Mouse (Mus musculus): ENCODE results near the gene Ppp2r5c. TPM values are rescaled to one million over a fixed set of nuclear protein-coding genes. Genes with fewer than 3 reads are reported as not detected.

Ppp2r5c gene
- polyA plus RNA-seq, 1 experiment from 2014 or later, result 55.5 TPM

DNA sequence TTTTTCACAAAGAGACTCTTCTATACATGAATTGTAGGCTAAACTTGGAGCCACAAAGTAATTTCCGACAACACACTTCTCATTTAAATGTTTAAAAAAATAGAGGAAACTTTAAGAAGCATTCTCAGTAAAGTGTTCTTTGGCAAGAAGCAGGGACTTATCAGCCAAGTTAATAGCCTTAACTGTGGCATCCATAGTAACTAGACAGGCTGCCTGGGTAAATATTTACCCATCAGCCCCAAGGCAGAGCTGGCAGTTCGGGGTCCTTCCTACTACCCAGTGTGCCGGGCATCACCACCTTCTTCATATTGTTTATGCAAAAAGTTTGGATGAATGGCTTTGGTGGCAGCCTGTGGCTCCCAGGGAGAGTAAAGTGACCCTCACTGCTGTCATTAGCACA is 50.1 kb downstream of the Ppp2r5c start:
- peaks cover 37% of the 10 kb centered on the region for H3K4me1 ChIP-seq (ENCODE audit: insufficient read depth)
- H3K36me3 ChIP-seq (replicated peaks; ENCODE audit: insufficient read depth, low read length), result no peaks in the 10 kb centered on the region
- no peak overlapping the region for H3K27ac ChIP-seq (ENCODE audit: low read depth)
- TF ChIP-seq CTCF (IDR thresholded peaks at IDR 0.05; ENCODE audit: low read depth) (no peak), EP300 (IDR thresholded peaks at IDR 0.05; ENCODE audit: low read depth) (no peak)
- H3K4me3 ChIP-seq (ENCODE audit: low read depth, low read length), result no peak overlapping the region
- WGBS (ENCODE audit: insufficient replicate concordance), result 61% methylated on average over 3 of the region's 3 CpGs
- H3K9me3 ChIP-seq (ENCODE audit: low read length), result no peaks in the 10 kb centered on the region
- DNase-seq (no peak), ATAC-seq (no peak)
- no peak overlapping the region for H3K4me2 ChIP-seq (ENCODE audit: low read depth, low read length)
- H3K27me3 ChIP-seq (ENCODE audit: insufficient read depth, low read length), result no peaks in the 10 kb centered on the region
- no peak overlapping the region for H3K9ac ChIP-seq (replicated peaks)

DNA sequence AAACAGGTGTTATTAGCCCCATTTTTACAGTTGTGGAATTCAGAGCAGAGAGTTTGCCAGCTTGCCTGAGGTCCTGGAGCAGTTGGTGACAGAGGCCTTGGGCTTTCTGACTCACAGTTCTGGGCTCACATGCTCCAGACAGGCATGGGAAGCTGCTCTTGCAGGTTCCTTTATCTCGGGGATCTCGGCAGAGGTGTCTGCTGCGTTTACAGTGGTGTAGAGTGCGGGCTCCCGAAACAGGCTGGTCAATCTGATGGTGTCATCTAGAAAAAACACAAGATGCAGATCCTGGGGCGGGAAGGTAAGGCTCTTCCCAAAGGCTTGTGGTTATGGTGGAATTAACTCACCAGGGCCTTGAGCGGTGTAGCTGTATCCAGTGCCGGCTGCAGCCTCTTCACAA is 50.6 kb downstream of the Ppp2r5c start:
- Histone ChIP-seq H3K27ac (ENCODE audit: low read depth) (no peak overlapping the region), H3K36me3 (replicated peaks; ENCODE audit: insufficient read depth, low read length) (no peaks in the 10 kb centered on the region), H3K4me1 (ENCODE audit: insufficient read depth) (peaks cover 37% of the 10 kb centered on the region), H3K4me3 (ENCODE audit: low read depth, low read length) (no peak overlapping the region), H3K9ac (replicated peaks) (no peak overlapping the region), H3K27me3 (ENCODE audit: insufficient read depth, low read length) (no peaks in the 10 kb centered on the region), H3K9me3 (ENCODE audit: low read length) (no peaks in the 10 kb centered on the region), H3K4me2 (ENCODE audit: low read depth, low read length) (no peak overlapping the region)
- DNase-seq (no peak), ATAC-seq (no peak)
- TF ChIP-seq CTCF (IDR thresholded peaks at IDR 0.05; ENCODE audit: low read depth) (no peak), EP300 (IDR thresholded peaks at IDR 0.05; ENCODE audit: low read depth) (no peak)
- 55% methylated on average over 8 of the region's 8 CpGs for WGBS (ENCODE audit: insufficient replicate concordance)

DNA sequence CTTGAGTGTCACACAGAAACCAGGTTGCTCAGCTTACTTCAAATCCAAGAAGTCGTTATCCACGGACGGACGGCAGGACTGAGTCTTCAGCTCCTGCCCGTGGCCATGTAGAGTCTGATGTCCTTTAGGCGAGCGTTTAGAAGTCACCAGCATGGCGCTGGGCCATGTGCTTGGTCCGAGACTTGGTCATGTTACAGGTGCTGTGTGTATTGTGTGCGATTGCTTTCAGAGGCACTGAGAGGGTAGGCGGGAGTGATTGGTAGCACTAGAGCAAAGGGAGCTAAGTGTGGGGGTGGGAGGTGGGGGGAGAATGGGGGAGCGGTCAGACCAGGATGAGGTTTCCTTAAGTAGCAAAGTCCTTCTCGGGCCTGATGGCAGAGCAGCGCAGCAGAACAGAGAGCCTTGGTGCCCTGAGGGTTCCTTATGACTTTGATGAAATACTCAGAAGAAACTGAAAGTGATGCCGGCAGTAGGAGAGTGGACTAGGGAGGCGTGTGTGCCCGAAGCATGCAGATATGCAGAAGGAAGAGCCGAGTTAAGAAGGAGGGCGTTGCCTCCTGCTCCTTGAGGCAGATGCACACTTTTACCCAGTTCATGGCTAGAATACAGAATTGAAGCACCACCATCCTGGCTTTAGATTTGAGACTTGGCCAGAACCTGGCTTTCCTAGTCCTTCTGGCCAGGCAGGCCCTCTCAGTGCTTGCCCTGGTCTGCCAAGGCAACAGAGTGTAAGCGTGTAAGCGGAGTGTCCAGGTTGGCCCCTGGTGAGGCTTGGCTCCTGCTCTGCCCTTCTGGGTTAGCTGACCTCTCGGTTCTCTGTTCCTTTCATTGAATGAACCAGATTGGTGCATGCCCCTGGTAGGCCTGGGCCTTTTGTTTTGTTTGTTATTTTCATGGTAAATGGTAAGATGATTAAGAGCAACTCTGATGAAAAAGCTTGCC is 51.6 kb downstream of the Ppp2r5c start:
- Histone ChIP-seq H3K9ac (replicated peaks) (peak overlapping the region; percentile 54), H3K4me1 (ENCODE audit: insufficient read depth) (peaks cover 46% of the 10 kb centered on the region), H3K27me3 (ENCODE audit: insufficient read depth, low read length) (no peaks in the 10 kb centered on the region), H3K36me3 (replicated peaks; ENCODE audit: insufficient read depth, low read length) (no peaks in the 10 kb centered on the region), H3K27ac (ENCODE audit: low read depth) (peak overlapping the region; percentile 79), H3K9me3 (ENCODE audit: low read length) (no peaks in the 10 kb centered on the region), H3K4me2 (ENCODE audit: low read depth, low read length) (peak overlapping the region; percentile 72), H3K4me3 (ENCODE audit: low read depth, low read length) (peak overlapping the region; percentile 43)
- TF ChIP-seq CTCF (IDR thresholded peaks at IDR 0.05; ENCODE audit: low read depth), result no peak
- WGBS (ENCODE audit: insufficient replicate concordance), result 51% methylated on average over 22 of the region's 22 CpGs
- no peak for DNase-seq
- ATAC-seq, result peak; percentile 52

DNA sequence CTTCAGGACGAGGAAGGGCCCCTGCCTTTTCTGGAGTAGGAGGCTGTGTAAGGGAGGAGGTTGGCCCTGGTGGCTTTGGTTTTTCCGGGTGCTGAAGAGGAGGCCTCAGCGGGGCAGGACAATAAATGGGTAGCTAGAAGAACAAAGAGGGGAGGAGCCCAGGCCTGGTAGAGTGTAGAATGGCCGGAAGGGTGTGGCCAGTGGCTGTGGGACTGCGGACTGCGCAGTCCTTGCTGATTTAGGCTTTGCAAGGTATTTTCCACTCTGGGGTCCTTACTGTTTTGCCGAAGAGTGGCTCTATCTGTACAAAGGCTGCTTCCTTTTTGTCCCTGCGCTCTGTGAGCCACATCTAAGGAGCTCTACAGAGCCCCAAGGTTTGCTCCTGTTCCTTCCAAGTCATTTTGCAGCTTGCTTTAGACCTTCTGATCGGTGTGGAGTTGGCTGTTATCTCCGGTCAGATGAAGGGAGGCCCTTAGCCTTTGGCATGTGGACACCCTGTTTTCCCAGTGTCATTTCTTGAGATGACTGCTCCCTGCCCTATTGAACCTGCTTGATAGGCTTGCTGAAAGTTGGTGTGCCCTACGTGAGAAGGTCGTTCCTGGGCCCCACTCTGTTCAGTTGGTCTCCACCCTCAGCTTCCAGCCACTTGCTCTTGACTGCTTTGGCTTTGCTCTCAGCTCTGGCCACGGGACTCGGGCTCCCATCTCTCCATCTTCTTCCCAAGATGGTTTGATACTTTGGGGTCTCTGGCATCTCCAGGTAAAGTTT is 52.5 kb downstream of the Ppp2r5c start:
- DNase-seq, result peak; percentile 39
- Histone ChIP-seq H3K27ac (ENCODE audit: low read depth) (peak overlapping the region; percentile 79), H3K9me3 (ENCODE audit: low read length) (no peaks in the 10 kb centered on the region), H3K27me3 (ENCODE audit: insufficient read depth, low read length) (no peaks in the 10 kb centered on the region), H3K9ac (replicated peaks) (peak overlapping the region; percentile 54), H3K36me3 (replicated peaks; ENCODE audit: insufficient read depth, low read length) (no peaks in the 10 kb centered on the region), H3K4me2 (ENCODE audit: low read depth, low read length) (peak overlapping the region; percentile 72), H3K4me1 (ENCODE audit: insufficient read depth) (peaks cover 53% of the 10 kb centered on the region), H3K4me3 (ENCODE audit: low read depth, low read length) (no peak overlapping the region)
- TF ChIP-seq CTCF (IDR thresholded peaks at IDR 0.05; ENCODE audit: low read depth) (no peak), EP300 (IDR thresholded peaks at IDR 0.05; ENCODE audit: low read depth) (no peak)
- peak; percentile 62 for ATAC-seq
- 35% methylated on average over 14 of the region's 14 CpGs for WGBS (ENCODE audit: insufficient replicate concordance)

DNA sequence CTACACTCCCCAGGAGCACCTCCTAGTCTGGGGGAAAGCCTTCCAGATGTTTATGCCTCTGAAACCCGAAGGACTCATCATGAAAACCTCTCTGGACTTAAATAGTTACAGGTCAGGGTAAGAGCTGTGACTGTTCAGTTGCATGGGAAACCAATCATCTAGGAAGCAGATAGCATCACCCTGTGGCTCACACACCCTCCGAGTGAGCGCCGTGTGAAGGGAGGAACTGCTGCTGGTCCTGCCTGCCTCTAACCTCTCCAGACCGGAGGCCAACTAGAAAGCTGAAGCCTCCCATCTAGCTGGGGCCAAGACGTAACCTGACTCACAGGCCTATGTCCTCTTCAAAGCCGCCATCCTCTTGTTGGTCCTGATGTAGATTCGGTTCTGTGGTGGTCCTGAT is 53.2 kb downstream of the Ppp2r5c start:
- Histone ChIP-seq H3K27me3 (ENCODE audit: insufficient read depth, low read length) (no peaks in the 10 kb centered on the region), H3K36me3 (replicated peaks; ENCODE audit: insufficient read depth, low read length) (no peaks in the 10 kb centered on the region), H3K4me3 (ENCODE audit: low read depth, low read length) (no peak overlapping the region), H3K27ac (ENCODE audit: low read depth) (0 out of 2 replicates have a peak overlapping the region, but pooled peaks have one; percentile 79), H3K4me2 (ENCODE audit: low read depth, low read length) (peak overlapping the region; percentile 72; the same call in 1 of the 2 replicates), H3K9me3 (ENCODE audit: low read length) (no peaks in the 10 kb centered on the region), H3K9ac (replicated peaks) (no peak overlapping the region), H3K4me1 (ENCODE audit: insufficient read depth) (peaks cover 58% of the 10 kb centered on the region)
- DNase-seq (no peak), ATAC-seq (no peak)
- TF ChIP-seq EP300 (IDR thresholded peaks at IDR 0.05; ENCODE audit: low read depth), result no peak
- TF ChIP-seq CTCF (IDR thresholded peaks at IDR 0.05; ENCODE audit: low read depth), result no peak
- 61% methylated on average over 8 of the region's 8 CpGs for WGBS (ENCODE audit: insufficient replicate concordance)
